Mouse (Mus musculus): ENCODE measurements around the gene Pbx3.

DNA sequence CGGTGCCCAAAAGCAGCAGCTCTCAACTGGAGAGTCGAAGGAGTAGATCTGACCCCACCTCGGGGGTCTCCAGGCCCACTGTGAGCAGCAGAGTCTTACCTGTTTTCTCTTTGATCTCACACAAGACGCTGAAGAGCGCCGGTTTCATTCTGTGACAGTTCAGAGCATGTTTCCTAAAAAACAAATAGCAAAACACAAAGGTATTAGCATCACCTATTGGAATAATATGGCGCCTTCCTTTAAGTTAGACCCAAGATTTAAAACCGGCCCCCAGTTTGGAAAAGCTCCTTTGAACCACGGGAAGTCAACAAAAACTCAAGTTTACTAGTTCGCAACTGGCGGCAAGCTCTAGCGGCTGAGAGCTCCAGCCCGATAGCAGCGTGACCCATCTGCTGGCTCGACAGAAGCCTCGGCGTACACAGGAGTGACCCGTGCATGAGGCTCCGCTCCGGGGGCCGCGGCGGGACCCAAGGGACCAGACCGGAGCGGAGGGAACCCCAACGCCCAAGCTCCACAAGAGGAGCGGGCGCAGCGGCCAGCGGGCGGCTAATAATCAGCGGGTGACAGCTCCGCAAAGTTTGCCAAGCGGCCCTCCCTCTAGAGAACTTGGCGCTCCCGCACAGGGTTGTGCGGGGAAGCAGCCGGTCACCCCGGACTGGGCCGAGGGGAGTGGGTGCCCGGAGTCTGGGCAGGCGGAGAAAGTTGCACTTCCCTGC lies 2.1 kb downstream of the Pbx3 start:
- TF ChIP-seq POLR2A (IDR thresholded peaks at IDR 0.05; ENCODE audit: low read depth, low read length) (no peak), CTCF (IDR thresholded peaks at IDR 0.05; ENCODE audit: extremely low read depth, insufficient read length, insufficient replicate concordance, low read depth, low read length) (no peak)

All from small intestine, adult 2 months (tissue).